Mouse (Mus musculus): ENCODE measurements around the gene Dip2b. TPM values are rescaled to one million over a fixed set of nuclear protein-coding genes. Genes with fewer than 3 reads are reported as not detected.

Dip2b gene
- total RNA-seq (2023): 89.0 TPM

DNA sequence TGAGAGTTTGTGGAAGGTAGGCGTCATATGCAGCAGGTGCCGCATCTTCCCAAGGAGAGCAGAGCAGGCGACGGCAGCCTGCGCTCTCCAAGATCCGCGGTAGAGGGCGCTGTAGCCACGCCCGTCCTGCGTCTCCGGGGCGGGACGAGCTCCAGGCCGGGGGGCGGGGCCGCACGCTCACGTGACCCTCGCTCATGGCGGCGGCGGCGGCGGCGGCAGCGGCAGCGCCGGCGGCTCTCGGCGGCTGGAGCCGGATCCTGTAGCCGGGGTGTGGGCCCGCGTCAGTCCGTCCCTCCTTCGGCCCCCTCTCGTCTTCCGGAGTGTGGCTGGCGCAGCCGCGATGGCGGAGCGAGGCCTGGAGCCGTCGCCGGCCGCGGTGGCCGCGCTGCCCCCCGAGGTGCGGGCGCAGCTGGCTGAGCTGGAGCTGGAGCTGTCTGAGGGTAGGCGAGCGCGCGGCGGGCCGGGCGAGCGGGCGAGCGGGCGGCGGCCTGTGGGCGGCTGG is at the start of gene Dip2b:
Gene Dip2b (plus strand): TSS at position 195 of the 502 bp plus-strand sequence.

DNA sequence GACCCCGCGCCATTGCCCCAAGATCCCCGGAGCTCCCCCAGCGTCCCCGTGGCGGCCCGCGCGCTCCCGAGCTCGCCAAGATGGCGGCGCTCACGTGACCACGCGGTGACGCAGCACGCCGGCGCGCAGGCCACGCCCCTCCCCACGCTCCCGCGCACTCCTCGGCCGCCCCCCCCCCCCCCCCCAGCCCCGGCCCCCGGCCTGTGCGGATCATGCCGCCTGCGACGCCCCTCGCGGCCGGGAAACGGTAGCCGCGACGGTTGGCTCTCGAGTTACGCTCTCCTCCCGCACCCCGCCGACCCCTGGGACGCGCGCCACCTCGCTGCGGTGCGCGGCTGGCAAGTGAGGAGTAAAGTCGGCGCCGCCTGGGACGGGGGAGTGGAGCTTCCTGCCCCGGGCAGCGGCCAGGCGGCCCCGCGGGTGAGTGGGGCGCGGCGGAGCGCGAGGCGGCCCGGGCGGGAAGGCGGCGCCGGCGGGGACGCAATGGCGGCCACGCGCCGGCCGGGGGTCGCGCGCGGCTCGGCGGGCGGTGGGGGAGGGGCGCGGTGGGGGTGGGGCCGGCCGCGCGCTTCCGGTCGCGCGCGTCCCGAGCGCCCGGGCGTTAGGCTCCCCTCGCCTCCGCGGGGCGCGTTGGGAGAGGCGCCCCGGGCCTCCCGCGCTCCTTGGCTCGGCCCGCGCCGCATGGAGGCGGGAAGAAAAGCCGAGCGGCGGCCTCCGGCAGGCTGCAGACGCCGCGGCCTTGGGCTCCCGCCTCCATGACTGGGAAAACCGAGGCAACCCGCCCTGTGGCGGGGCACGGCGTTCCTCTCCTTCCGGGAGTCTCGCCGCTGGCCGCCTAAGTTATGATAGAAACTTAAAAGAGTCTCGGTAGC is 189.4 kb downstream of the Dip2b start, which contains the start of gene Atf1:
Gene Atf1 (plus strand): TSS at position 157 of the 872 bp plus-strand sequence.

Other genes starting within 250 kb of the Dip2b start
- gene Lima1, start 163.2 kb upstream of the Dip2b start, total RNA-seq (2023): 0.59 TPM
- not detected for gene Fam186a, start 71.6 kb upstream of the Dip2b start, total RNA-seq (2023)
- 63.7 TPM for gene Larp4, start 68.6 kb upstream of the Dip2b start, total RNA-seq (2023)
- 88.3 TPM for gene Atf1, start 189.2 kb downstream of the Dip2b start, total RNA-seq (2023)
- gene Tmprss12, start 242.2 kb downstream of the Dip2b start, total RNA-seq (2023): not detected